Mouse (Mus musculus): Measurements from ENCODE around the gene Efnb2.

- TF ChIP-seq CTCF (IDR thresholded peaks at IDR 0.05; ENCODE audit: borderline replicate concordance, extremely low read depth, insufficient read depth, insufficient read length) (no peak), POLR2A (IDR thresholded peaks at IDR 0.05; ENCODE audit: borderline replicate concordance, extremely low read depth, insufficient read depth, insufficient read length, poor library complexity, severe bottlenecking) (no peak)
Measured at GRCm38 (mm10) chr8:8619221-8620194, 41.5 kb downstream of the Efnb2 start.

All from brain, embryonic 14.5 days (tissue).